Mouse (Mus musculus): Measurements from ENCODE around the gene Ankrd40. TPM values are rescaled to one million over a fixed set of nuclear protein-coding genes. Genes with fewer than 3 reads are reported as not detected.

Gene Ankrd40
- polyA plus RNA-seq, 1 experiment from 2014 or later, result 59.2 TPM

Other genes with a start within 250 kb of the Ankrd40 start
- gene Tob1, start 116.5 kb upstream of the Ankrd40 start, polyA plus RNA-seq (2014; fragmentation: Nextera tagmentation; extraction: Ambion mirVana), result 38.2 and 40.9 TPM in 2 replicates
- gene Wfikkn2, start 82.0 kb upstream of the Ankrd40 start, polyA plus RNA-seq (2014; fragmentation: Nextera tagmentation; extraction: Ambion mirVana), result 1.3 and 1.6 TPM in 2 replicates
- 0.36 and 1.1 TPM in 2 replicates for gene Gm21885, start 46.1 kb upstream of the Ankrd40 start, polyA plus RNA-seq (2014; fragmentation: Nextera tagmentation; extraction: Ambion mirVana)
- 61.9 and 62.9 TPM in 2 replicates for gene Luc7l3, start 6.0 kb upstream of the Ankrd40 start, polyA plus RNA-seq (2014; fragmentation: Nextera tagmentation; extraction: Ambion mirVana)
- 0.49 and 1.2 TPM in 2 replicates for gene Abcc3, start 65.0 kb downstream of the Ankrd40 start, polyA plus RNA-seq (2014; fragmentation: Nextera tagmentation; extraction: Ambion mirVana)
- 7.7 TPM in 2 replicates for gene Cacna1g, start 146.2 kb downstream of the Ankrd40 start, polyA plus RNA-seq (2014; fragmentation: Nextera tagmentation; extraction: Ambion mirVana)
- gene Spata20, start 158.2 kb downstream of the Ankrd40 start, polyA plus RNA-seq (2014; fragmentation: Nextera tagmentation; extraction: Ambion mirVana), result not detected in 2 replicates
- 11.4 TPM in 2 replicates for gene Epn3, start 172.0 kb downstream of the Ankrd40 start, polyA plus RNA-seq (2014; fragmentation: Nextera tagmentation; extraction: Ambion mirVana)
- gene Mycbpap, start 193.7 kb downstream of the Ankrd40 start, polyA plus RNA-seq (2014; fragmentation: Nextera tagmentation; extraction: Ambion mirVana), result 4.7 and 6.6 TPM in 2 replicates
- gene Rsad1, start 221.3 kb downstream of the Ankrd40 start, polyA plus RNA-seq (2014; fragmentation: Nextera tagmentation; extraction: Ambion mirVana), result 5.4 and 6.9 TPM in 2 replicates
- gene Chad, start 237.0 kb downstream of the Ankrd40 start, polyA plus RNA-seq (2014; fragmentation: Nextera tagmentation; extraction: Ambion mirVana), result 0.15 and 0.42 TPM in 2 replicates

Measured in heart, embryonic 14.5 days (tissue).